Mouse (Mus musculus) gastrocnemius, postnatal 10 days (tissue): Measurements from ENCODE around the gene Cep41. TPM values are rescaled to one million over a fixed set of nuclear protein-coding genes. Genes with fewer than 3 reads are reported as not detected.

Experiments
- DNase-seq: peaks from one replicate; pipeline ENCODE4 v3.0.0; 2021; ENCODE audit warnings: mixed read lengths
- total RNA-seq, 2 experiments: library from RNA; stranded (reverse); gene quantifications; 2 replicates each; pipeline ENCODE4 v1.2.3; 2021

Cep41 gene
- total RNA-seq, 2 experiments from 2014 or later: 3.4 to 3.7 TPM

- DNase-seq: no peak
Measured at GRCm38 (mm10) chr6:30710371-30711364, 17.1 kb upstream of the Cep41 start.

GRCm38 (mm10) chr6:30709115-30709514 is 15.6 kb upstream of the Cep41 start:
- DNase-seq: no peak

- DNase-seq: no peak
Measured at GRCm38 (mm10) chr6:30703977-30704602, 10.5 kb upstream of the Cep41 start.

- no peak for DNase-seq
Measured at GRCm38 (mm10) chr6:30703476-30703875, 9.9 kb upstream of the Cep41 start.

GRCm38 (mm10) chr6:30702881-30703280 is 9.3 kb upstream of the Cep41 start:
- DNase-seq: no peak

- DNase-seq: no peak
Measured at GRCm38 (mm10) chr6:30700182-30700581, 6.6 kb upstream of the Cep41 start.

GRCm38 (mm10) chr6:30698036-30698435 is 4.5 kb upstream of the Cep41 start:
- peak; percentile 42 for DNase-seq

- no peak for DNase-seq
Measured at GRCm38 (mm10) chr6:30697464-30697863, 3.9 kb upstream of the Cep41 start.

- DNase-seq: no peak
Measured at GRCm38 (mm10) chr6:30695124-30695523, 1.6 kb upstream of the Cep41 start.

GRCm38 (mm10) chr6:30694209-30694608 is 660 bp upstream of the Cep41 start:
- no peak for DNase-seq

GRCm38 (mm10) chr6:30692826-30693225 is 723 bp downstream of the Cep41 start:
- no peak for DNase-seq

- no peak for DNase-seq
Measured at GRCm38 (mm10) chr6:30687198-30687597, 6.4 kb downstream of the Cep41 start.

GRCm38 (mm10) chr6:30684570-30684969 is 9.0 kb downstream of the Cep41 start:
- DNase-seq: no peak

GRCm38 (mm10) chr6:30681935-30682900 is 11.3 kb downstream of the Cep41 start:
- peak; percentile 66 for DNase-seq

- no peak for DNase-seq
Measured at GRCm38 (mm10) chr6:30680442-30680841, 13.1 kb downstream of the Cep41 start.

GRCm38 (mm10) chr6:30679567-30679966 is 14.0 kb downstream of the Cep41 start:
- DNase-seq: no peak

GRCm38 (mm10) chr6:30678482-30678881 is 15.1 kb downstream of the Cep41 start:
- no peak for DNase-seq

- no peak for DNase-seq
Measured at GRCm38 (mm10) chr6:30677591-30677990, 16.0 kb downstream of the Cep41 start.

GRCm38 (mm10) chr6:30676506-30676905 is 17.0 kb downstream of the Cep41 start:
- no peak for DNase-seq

- peak; percentile 47 for DNase-seq
Measured at GRCm38 (mm10) chr6:30675281-30675771, 18.2 kb downstream of the Cep41 start.

- no peak for DNase-seq
Measured at GRCm38 (mm10) chr6:30674714-30675280, 18.8 kb downstream of the Cep41 start.
